Mouse (Mus musculus) ovary, postnatal 36 days (tissue): ENCODE data around the gene Zfp524.
A peak's percentile ranks its signal among the peaks of the same experiment; 100 is the strongest.
"Not testable (repeated sequence)": the region's sequence is repeated elsewhere in the genome, so short reads cannot be mapped to it uniquely, and the experiment has no call there.

Experiments used
- DNase-seq: peaks from one replicate; pipeline ENCODE4 v3.0.0; 2022; ENCODE audit warnings: low spot score, mixed read lengths

Zfp524 gene

DNA sequence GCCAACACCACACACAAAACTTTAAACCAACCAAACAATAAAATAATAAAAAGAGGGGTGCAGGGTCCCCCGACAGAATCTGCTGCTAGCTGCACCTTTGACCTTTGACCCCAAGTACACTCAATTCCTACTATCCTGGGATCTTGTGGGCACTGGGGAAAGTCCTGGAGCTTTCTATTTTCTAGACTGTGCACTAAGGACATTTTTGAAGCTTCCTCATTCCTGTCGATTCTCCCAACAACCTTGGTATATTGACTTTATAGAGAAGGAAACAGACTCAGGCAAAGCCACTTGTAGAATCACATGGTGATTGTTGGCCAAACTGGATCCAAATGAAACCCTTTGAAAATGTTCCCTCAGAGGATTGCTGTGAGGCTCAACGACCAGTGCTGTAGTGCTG, 1.8 kb downstream of the Zfp524 start:
- no peak for DNase-seq

DNA sequence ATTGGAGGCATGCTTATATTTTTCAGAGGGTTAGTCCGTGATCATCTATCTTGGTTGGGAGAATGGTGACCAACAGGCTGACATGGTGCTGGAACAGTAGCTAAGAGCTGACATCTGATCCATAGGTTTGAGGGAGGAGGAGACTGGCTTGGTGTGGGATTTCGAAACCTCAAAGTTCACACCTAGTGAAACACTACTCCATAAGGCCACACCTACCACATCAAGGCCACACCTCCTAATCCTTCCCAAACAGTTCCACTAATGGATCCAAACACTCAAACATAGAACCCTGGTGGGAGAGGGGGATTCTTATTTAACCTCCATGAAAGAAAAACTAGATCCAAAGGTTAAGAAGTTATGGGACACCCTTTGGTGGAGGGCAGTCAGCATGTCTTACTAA, 2.7 kb downstream of the Zfp524 start:
- DNase-seq, result no peak

DNA sequence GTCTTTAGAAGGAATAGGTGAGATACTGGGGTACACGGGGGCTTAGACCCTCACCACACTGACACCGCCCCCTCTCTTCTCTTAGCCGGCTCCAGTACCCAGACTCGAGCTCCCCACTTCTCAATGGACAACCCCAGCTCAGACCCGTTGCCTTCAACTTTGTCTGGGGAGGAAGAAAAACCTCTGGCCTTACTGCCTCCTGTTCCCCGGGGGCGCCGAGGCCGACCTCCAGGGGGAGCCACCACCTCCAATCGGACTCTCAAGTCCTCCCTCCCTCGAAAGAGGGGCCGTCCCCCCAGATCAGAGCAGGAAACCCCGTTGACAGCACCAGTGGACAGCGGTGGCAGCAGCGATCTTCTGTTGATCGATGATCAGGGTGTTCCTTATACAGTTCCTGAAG, 3.1 kb downstream of the Zfp524 start:
- DNase-seq, result no peak

DNA sequence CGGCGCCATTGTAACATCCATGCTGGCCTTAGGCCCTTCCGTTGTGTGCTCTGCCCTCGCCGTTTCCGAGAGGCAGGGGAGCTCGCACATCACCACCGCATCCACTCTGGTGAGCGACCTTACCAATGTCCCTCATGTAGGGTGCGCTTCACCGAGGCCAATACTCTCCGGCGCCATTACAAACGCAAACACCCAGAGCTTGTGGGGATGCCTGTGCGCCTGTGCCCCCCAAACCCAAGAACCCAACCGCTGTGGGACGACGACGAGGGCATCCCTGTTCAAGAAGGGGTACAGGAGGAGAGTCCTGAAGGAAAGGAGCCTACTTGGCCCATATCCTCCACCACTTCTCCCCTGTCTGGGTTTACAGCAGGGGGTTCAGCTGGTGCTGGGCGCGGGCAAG, 3.7 kb downstream of the Zfp524 start:
- DNase-seq, result no peak

DNA sequence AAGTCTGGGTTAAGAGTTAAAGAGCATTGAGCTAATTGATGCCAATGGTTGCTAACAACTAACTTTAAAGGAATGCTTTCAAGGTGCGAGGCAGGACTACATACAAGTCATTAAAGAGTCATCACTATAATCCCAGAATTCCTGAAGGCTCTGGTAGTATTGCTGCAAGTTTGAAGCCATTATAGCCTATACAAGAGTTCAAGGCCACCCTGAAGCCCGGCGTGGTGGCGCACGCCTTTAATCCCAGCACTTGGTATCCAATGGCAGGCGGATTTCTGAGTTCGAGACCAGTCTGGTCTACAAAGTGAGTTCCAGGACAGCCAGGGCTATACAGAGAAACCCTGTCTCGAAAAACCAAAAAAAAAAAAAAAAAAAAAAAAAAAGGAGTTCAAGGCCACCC, 5.4 kb downstream of the Zfp524 start:
- not testable (repeated sequence) for DNase-seq

DNA sequence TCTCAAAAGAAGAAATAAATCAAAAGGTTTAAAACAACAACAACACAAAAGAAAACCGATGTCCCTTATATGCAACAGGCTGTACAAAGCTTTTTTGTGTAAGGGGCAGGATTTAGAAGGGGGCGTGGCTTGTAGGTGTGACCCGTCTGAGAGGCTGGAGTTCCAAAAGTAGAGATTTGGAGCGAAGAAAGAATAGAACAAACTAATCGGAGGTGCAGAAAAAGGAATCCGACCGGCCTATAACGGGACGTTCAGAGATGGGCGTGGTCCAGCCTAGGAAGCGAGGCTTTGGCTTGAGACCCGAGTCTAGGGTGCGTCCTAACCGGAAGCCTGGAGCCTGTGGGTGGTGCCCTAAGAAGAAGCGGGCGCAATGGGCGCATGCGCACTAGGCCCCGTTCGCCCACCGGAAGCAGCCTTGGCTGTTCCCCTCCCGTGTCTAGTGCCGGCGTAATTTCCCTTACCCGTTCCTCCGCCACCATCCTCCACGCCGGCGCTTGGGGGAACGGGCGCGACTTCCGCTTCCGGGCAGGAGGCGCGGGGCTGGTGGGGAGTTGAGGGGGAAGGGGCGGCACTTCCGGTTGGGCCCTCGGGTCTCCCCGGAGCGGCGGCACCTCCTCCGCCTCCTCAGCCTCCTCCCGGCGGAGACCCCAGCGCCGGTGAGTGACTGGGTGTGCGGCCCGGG, 5.9 kb downstream of the Zfp524 start, which contains the start of the genes Zfp865 and Ccdc106:
Gene Zfp865, plus strand, starts transcription at position 377 of the 682 bp plus-strand sequence.
Gene Ccdc106, plus strand, starts transcription at position 554 of the 682 bp plus-strand sequence.
- DNase-seq, result peak; percentile 99

DNA sequence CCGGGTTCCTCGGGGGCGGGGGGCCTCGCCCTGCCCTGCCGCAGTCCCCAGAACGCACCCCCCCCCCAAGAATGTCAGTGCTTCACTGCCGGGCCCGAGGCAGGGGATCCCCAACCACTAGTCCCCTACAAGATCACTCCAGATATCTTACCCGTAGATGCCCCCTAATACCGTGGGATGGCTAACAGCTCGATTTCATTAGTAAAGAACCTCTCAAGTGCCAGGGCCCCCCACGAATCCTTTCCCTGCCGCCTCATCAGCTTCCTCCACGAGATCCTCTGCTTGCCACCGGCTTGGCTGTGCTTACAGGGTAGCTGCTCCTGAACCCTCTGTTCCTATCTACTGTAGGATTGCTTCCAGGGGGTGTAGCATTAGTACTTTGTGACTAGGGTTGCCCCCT, 6.5 kb downstream of the Zfp524 start:
- DNase-seq, result no peak

DNA sequence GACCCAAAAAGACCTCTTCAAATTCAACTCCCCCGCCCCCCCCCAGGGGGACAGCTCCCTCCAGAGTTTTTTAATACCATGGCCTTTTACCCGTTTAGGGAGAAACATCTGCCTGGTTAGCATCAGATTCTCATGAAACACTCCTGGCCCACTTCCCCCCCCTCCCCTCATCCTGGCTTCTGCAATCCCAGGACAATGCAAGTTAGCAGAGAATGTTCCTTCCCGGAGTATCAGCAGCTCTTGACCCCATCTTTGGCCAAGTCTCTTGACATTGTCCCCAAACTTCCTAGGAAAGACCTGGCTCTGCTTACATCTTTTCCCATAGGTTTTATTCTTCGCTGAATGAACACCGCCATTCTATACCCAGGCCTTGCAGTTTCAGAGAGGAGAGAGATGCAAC, 7.0 kb downstream of the Zfp524 start:
- DNase-seq, result no peak

DNA sequence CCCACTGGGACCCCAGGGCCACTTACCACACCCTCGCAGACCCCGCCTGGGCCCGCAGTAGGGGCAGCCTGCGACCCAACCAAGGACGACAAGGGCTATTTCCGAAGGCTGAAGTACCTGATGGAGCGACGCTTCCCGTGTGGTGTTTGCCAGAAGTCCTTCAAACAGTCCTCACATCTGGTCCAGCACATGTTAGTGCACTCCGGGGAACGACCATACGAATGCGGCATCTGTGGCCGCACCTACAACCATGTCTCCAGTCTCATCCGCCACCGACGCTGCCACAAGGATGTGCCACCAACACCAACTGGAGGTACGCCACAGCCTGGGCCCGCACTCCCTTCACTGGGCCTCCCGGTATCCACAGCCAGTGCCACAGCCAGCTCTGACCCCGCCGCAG, 15.3 kb downstream of the Zfp524 start:
- DNase-seq, result no peak

DNA sequence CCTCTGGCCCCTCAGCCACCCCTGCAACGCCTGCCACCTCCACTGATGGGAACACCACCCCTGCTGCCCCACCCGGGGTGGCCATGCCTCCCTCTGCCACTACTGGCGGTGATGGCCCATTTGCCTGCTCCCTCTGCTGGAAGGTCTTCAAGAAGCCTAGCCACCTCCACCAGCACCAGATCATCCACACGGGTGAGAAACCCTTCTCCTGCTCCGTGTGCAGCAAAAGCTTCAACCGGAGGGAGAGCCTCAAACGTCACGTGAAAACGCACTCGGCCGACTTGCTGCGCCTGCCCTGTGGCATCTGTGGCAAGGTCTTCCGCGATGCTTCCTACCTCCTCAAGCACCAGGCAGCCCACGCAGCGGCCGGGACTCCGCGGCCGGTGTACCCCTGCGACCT, 15.7 kb downstream of the Zfp524 start:
- DNase-seq, result no peak

DNA sequence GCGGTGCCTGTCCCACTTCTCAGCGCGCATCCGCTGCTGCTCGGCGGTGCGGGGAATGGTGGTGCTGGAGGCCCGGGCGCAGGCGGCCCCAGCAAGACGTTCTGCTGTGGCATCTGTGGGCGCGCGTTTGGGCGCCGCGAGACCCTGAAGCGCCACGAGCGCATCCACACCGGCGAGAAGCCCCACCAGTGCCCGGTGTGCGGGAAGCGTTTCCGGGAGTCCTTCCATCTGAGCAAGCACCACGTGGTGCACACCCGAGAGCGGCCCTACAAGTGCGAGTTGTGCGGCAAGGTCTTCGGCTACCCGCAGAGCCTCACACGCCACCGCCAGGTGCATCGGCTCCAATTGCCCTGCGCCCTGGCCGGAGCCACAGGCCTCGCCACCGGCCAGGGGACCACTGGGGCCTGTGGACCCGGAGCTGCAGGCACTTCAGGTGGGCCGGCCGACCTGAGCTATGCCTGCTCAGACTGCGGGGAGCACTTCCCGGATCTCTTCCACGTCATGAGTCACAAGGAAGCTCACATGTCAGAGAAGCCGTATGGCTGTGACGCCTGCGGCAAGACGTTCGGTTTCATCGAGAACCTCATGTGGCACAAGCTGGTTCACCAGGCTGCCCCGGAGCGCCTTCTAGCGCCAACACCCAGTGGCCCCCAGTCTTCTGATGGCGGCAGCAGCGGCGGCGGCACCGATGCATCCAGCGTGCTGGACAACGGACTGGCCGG, 16.5 kb downstream of the Zfp524 start:
- no peak for DNase-seq

DNA sequence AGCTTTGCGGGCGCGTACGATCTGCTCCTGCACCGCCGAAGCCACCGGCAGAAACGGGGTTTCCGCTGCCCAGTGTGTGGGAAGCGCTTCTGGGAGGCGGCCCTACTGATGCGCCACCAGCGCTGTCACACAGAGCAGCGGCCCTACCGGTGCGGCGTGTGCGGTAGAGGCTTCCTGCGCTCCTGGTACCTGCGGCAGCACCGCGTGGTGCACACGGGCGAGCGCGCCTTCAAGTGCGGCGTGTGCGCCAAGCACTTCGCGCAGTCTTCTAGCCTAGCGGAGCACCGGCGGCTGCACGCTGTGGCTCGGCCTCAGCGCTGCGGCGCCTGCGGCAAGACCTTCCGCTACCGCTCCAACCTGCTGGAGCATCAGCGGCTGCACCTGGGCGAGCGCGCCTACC, 17.3 kb downstream of the Zfp524 start:
- DNase-seq, result no peak

DNA sequence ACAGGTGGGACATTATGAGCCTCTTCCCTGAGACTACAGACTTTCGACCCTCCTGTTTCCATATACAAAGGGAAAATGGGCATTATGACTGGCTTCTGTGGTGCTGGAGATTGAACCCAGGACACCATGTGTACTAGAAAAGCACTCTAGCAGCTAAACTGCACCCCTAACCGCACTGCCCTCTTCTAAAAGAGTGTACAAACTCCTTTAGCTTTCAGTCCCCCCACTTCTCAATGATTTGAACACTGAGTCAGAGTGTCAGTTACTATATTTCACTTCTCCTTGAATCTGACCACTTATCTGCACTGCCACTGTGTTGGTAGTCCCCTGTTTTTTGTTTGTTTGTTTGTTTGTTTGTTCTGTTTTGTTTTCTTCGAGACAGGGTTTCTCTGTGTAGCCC, 19.6 kb downstream of the Zfp524 start, which contains the start of gene 4632433K11Rik:
Gene 4632433K11Rik, plus strand, starts transcription at position 301 of the 400 bp plus-strand sequence.
- no peak for DNase-seq

DNA sequence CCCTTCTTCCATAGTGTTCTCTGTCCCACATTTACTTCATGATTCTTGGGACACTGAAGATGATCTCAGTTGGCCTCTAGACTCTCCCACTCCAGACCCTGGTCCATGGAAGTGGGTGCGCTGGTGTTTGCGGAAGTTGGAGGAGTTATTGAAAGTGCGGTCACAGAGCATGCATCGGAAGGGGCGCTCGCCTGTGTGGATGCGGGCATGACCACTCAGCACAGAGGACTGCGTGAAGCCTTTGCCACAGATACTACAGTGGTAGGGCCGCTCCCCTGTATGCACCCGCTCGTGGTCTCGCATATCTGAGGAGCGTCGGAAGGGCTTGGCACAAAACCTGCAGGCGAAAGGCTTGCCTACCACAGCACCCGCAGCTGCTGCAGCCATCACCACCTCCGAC, 21.4 kb downstream of the Zfp524 start:
- no peak for DNase-seq

DNA sequence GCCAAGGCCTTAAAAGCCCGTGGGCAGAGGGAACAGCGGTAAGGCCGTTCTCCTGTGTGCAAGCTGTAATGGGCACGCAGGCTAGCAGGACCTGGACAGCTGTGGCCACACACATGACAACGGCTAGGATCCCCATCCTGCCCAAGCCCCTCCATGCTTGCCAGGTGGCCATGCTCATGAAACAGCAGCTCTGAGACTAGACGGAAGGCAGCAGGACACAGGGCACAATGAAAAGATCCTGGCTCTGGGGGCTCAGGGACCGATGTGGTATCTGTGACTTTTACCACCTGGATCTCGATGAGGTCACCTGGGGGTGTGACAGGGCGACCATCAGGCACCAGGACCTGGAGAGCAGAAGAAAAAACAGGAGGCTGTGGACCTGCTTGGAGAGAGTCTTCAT, 21.9 kb downstream of the Zfp524 start:
- no peak for DNase-seq

DNA sequence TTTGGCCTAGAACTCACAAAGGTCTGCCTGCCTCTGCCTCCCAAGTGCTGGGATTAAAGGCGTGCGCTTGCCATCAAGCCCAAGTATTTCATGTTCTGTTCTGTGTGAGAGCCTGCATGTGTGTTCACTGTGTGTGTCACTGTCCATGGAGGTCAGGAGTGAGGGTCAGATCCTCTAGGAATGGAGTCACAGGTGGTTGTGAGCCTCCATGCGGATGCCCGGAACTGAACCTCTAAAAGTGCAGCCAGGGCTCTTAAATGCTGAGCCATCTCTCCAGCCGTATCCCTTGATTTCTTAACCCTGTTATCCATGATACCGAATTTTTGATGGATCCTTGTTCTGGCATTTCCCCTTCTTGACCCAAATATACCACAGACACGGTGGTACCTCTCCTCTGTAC, 22.8 kb downstream of the Zfp524 start:
- DNase-seq, result no peak

DNA sequence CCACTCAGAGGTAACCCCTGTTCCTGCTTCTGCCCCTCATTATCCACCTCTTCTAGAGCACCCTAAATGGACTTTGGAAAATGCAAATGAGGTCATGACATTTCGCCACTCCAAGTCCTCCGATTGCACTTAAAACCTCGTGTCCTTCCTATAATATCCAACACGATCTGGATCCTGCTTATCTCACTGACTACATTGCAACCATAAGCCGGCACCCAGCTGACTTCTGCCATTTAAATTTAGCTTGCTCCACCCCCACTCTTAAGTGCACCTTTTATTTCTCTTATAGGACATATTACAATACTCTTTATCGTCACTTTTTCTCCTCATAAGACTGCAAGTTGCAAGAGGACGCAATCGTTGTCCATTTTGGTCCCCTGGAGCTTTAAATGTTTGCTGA, 23.3 kb downstream of the Zfp524 start:
- no peak for DNase-seq

DNA sequence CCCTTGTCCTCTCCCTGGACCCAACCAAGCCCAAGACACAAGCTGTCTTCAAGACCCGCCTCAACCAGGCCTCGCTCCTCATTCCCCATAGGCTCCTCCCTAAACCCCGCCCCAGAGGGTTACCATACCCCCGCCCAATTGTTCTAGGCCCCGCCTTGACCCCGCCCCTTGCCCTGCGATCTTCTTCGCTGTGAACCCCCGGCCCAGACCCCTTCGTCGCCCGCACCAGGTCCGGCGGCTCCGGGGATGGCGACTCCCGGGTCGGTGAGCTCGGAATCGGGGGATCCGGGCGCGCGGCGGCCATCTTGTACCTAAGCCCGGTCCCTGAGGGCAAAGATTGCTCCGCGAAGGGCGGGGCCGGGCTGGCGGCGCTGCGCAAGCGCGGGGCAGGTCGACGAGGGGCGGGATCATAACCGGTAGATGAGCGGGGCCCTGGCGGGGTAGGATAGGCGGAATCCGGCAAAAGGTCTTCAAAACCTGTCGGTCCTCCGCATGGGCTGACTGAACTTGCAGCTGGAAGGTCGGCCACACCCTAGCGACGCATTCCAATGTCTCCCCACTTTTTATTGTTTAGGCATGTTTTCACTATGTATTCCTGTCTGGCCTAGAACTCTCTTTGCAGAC, 24.0 kb downstream of the Zfp524 start, which contains the start of gene Zfp784:
Gene Zfp784, minus strand, starts transcription at position 338 of the 624 bp plus-strand sequence.
- peak; percentile 94 for DNase-seq

DNA sequence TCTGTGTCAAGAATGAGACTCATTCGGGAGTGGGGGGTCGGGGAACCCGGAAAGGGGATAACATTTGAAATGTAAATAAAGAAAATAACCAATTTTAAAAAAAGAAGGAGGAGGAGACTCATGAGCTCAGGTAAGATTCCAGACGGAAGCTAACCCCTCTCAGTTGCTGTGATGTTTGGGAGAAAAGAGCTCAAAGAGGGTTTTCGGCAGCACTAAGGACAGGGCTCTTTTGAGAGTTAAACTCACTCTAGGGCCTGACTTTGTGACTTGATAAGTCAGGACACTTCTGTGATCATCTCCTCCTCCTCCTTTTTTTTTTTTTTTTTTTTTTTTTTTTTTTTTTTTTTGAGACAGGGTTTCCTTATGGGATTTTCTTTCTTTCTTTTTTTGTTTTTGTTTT, 24.7 kb downstream of the Zfp524 start:
- DNase-seq, result no peak

DNA sequence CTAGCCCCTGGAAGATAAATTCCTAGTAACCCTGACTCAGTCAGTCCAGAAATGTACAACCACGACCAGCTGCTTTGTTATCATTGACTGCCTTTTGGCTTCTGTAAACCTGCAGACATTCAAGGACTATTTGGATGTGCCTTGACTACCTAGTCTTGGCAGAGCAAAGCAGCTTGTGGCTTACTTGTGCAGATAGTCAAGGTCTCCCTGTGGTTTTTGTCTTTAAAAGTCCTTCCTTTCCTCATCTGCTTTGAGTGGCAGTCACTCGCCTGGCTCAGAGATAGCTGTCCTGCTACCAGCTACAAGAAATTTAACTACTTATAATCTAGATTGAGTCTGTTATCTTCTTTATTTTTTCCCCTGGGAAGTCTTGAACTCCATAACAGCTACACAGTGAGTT, 30.8 kb downstream of the Zfp524 start:
- no peak for DNase-seq

DNA sequence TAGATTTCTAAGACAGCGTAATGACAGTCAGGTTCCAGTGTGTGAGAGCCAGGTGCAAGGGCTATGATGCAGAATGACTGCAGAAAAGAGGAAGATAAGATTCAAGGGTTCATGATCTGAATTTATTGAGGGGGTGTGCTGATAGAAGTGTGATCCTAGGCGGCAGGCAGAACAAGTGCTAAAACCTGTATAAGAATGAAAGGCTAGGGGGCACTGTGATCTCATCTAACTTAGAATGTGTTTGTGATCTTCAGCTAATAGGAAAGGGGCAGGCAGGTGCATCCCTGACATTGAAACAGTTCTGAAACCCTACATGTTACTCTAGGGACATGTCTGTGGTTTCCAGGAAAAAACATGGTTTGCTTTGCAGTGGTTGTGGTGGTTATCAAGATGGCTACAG, 31.9 kb downstream of the Zfp524 start:
- DNase-seq, result no peak

DNA sequence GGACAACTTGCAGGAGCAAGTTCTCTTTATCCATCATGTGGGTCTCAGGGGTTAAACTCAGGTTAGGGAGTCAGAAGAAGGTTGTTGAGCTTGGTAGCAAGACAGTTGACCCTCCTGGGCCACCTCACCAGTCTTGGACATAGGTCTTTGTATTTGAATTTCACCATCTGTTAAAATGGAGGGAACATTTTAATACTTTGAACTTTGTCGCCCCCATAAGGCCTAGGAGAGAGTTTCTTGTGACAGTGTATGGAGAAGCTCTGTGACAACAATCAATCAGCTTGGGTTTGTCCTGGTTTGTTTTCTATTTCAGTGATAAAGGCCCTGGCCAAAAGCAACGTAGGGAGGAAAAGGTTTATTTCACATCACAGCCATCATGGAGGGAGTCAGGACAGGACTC, 33.1 kb downstream of the Zfp524 start:
- no peak for DNase-seq
